Mouse (Mus musculus): Measurements from ENCODE around the gene Ppp1r15a. TPM values are rescaled to one million over a fixed set of nuclear protein-coding genes. Genes with fewer than 3 reads are reported as not detected.

Ppp1r15a gene
- total RNA-seq (2021) (10 to 100 TPM; 27.3 to 29.6 TPM), polyA plus RNA-seq (2012; rRNA removed) (20.9 and 36.0 TPM in 2 replicates)
- long read RNA-seq, transcript Ppp1r15a-201 (3 exons, 2,333 nt) = major isoform, 35 of 39 reads
- long read RNA-seq, partial matches to known transcripts = 0 of 39 reads
- long read RNA-seq, other reads (novel, unspliced or antisense) = 2 of 39 reads

GRCm38 (mm10) chr7:45525809-45526473 lies at the start of gene Ppp1r15a, which contains the start of gene Plekha4:
Gene Ppp1r15a, minus strand, starts transcription at chr7:45526268.
Gene Plekha4, plus strand, starts transcription at chr7:45526330.
- Histone ChIP-seq H3K79me2 (replicated peaks; ENCODE audit: control insufficient read depth, insufficient read depth, low read length) (no peaks in the 10 kb centered on the region), H3K27me3 (ENCODE audit: control insufficient read depth, insufficient read depth, low read length) (no peaks in the 10 kb centered on the region), H3K27ac (peak within 1 kb of the TSS; percentile 99), H3K36me3 (ENCODE audit: control insufficient read depth, insufficient read depth, low read length) (peaks cover 9% of the 10 kb centered on the region), H3K4me3 (peak within 1 kb of the TSS; percentile 88), H3K9ac (ENCODE audit: low read depth, low read length) (peak within 1 kb of the TSS; percentile 92), H3K4me1 (ENCODE audit: control insufficient read depth, insufficient read depth, low read length) (peaks cover 13% of the 10 kb centered on the region)
- intact Hi-C loops (cut with DNase I) = loop anchor here (2.0 to 5.0 kb wide), 3 partner anchors 15 to 176 kb away; partner anchors contain the start of gene Nucb1
- peak; percentile 93 for TF ChIP-seq EP300 (IDR thresholded peaks at IDR 0.05; ENCODE audit: insufficient read depth, low read depth, low read length)
- peak; percentile 99 for TF ChIP-seq POLR2A (IDR thresholded peaks at IDR 0.05; ENCODE audit: insufficient read depth, low read depth, low read length)
- TF ChIP-seq CTCF (IDR thresholded peaks at IDR 0.05) = no peak
- under 1% methylated on average over 54 of the region's 54 CpGs for WGBS
- DNase-seq = peak; percentile 96 to 98

GRCm38 (mm10) chr7:45574472-45575379 lies 48.7 kb upstream of the Ppp1r15a start:
- Histone ChIP-seq H3K27me3 (ENCODE audit: control insufficient read depth, insufficient read depth, low read length) (no peaks in the 10 kb centered on the region), H3K4me3 (no peak overlapping the region), H3K9ac (ENCODE audit: low read depth, low read length) (no peak overlapping the region), H3K79me2 (replicated peaks; ENCODE audit: control insufficient read depth, insufficient read depth, low read length) (no peaks in the 10 kb centered on the region), H3K36me3 (ENCODE audit: control insufficient read depth, insufficient read depth, low read length) (no peaks in the 10 kb centered on the region), H3K27ac (no peak overlapping the region; the same call in 1 of the 2 replicates), H3K4me1 (ENCODE audit: control insufficient read depth, insufficient read depth, low read length) (peaks cover 4% of the 10 kb centered on the region)
- intact Hi-C loops (cut with DNase I) = no loop called here
- TF ChIP-seq CTCF (IDR thresholded peaks at IDR 0.05) = no peak
- TF ChIP-seq EP300 (IDR thresholded peaks at IDR 0.05; ENCODE audit: insufficient read depth, low read depth, low read length) = no peak
- TF ChIP-seq POLR2A (IDR thresholded peaks at IDR 0.05; ENCODE audit: insufficient read depth, low read depth, low read length) = no peak
- no peak for DNase-seq
- 81% methylated on average over 15 of the region's 15 CpGs for WGBS

- no peak for TF ChIP-seq EP300 (IDR thresholded peaks at IDR 0.05; ENCODE audit: insufficient read depth, low read depth, low read length)
- TF ChIP-seq POLR2A (IDR thresholded peaks at IDR 0.05; ENCODE audit: insufficient read depth, low read depth, low read length) = no peak
- TF ChIP-seq CTCF (IDR thresholded peaks at IDR 0.05) = no peak
- intact Hi-C loops (cut with DNase I) = no loop called here
- 75% methylated on average over 8 of the region's 8 CpGs for WGBS
- Histone ChIP-seq H3K27ac (no peak overlapping the region; the same call in 1 of the 2 replicates), H3K4me1 (ENCODE audit: control insufficient read depth, insufficient read depth, low read length) (peaks cover 4% of the 10 kb centered on the region), H3K79me2 (replicated peaks; ENCODE audit: control insufficient read depth, insufficient read depth, low read length) (no peaks in the 10 kb centered on the region), H3K36me3 (ENCODE audit: control insufficient read depth, insufficient read depth, low read length) (no peaks in the 10 kb centered on the region), H3K4me3 (no peak overlapping the region), H3K9ac (ENCODE audit: low read depth, low read length) (no peak overlapping the region), H3K27me3 (ENCODE audit: control insufficient read depth, insufficient read depth, low read length) (no peaks in the 10 kb centered on the region)
- no peak for DNase-seq
Observed at GRCm38 (mm10) chr7:45573954-45574353, 47.9 kb upstream of the Ppp1r15a start.

GRCm38 (mm10) chr7:45571966-45572365 lies 45.9 kb upstream of the Ppp1r15a start:
- no peak for DNase-seq
- Histone ChIP-seq H3K4me3 (no peak overlapping the region), H3K27me3 (ENCODE audit: control insufficient read depth, insufficient read depth, low read length) (no peaks in the 10 kb centered on the region), H3K9ac (ENCODE audit: low read depth, low read length) (no peak overlapping the region), H3K4me1 (ENCODE audit: control insufficient read depth, insufficient read depth, low read length) (peaks cover 6% of the 10 kb centered on the region), H3K27ac (no peak overlapping the region; the same call in 1 of the 2 replicates), H3K79me2 (replicated peaks; ENCODE audit: control insufficient read depth, insufficient read depth, low read length) (no peaks in the 10 kb centered on the region), H3K36me3 (ENCODE audit: control insufficient read depth, insufficient read depth, low read length) (no peaks in the 10 kb centered on the region)
- WGBS = 20% methylated on average over 1 of the region's 1 CpGs
- intact Hi-C loops (cut with DNase I) = loop anchor here (2.0 kb wide), 1 partner anchor 17 kb away; no protein-coding TSS in a partner anchor
- TF ChIP-seq POLR2A (IDR thresholded peaks at IDR 0.05; ENCODE audit: insufficient read depth, low read depth, low read length) (no peak), EP300 (IDR thresholded peaks at IDR 0.05; ENCODE audit: insufficient read depth, low read depth, low read length) (no peak), CTCF (IDR thresholded peaks at IDR 0.05) (no peak)

GRCm38 (mm10) chr7:45570103-45570741 lies 44.2 kb upstream of the Ppp1r15a start, which contains the start of gene Bcat2:
Gene Bcat2, plus strand, starts transcription at chr7:45570153.
- Histone ChIP-seq H3K9ac (ENCODE audit: low read depth, low read length) (peak within 1 kb of the TSS; percentile 89), H3K79me2 (replicated peaks; ENCODE audit: control insufficient read depth, insufficient read depth, low read length) (no peaks in the 10 kb centered on the region), H3K4me1 (ENCODE audit: control insufficient read depth, insufficient read depth, low read length) (peaks cover 6% of the 10 kb centered on the region), H3K36me3 (ENCODE audit: control insufficient read depth, insufficient read depth, low read length) (no peaks in the 10 kb centered on the region), H3K27ac (peak within 1 kb of the TSS; percentile 83), H3K27me3 (ENCODE audit: control insufficient read depth, insufficient read depth, low read length) (no peaks in the 10 kb centered on the region), H3K4me3 (peak within 1 kb of the TSS; percentile 59)
- DNase-seq = peak; percentile 86
- WGBS = 2% methylated on average over 42 of the region's 42 CpGs
- TF ChIP-seq CTCF (IDR thresholded peaks at IDR 0.05) (no peak), EP300 (IDR thresholded peaks at IDR 0.05; ENCODE audit: insufficient read depth, low read depth, low read length) (0 out of 2 replicates have a peak, but pooled peaks have one; percentile 9), POLR2A (IDR thresholded peaks at IDR 0.05; ENCODE audit: insufficient read depth, low read depth, low read length) (0 out of 2 replicates have a peak, but pooled peaks have one; percentile 44)
- intact Hi-C loops (cut with DNase I) = loop anchor here (2.0 kb wide), 1 partner anchor 19 kb away; no protein-coding TSS in a partner anchor
